Mouse (Mus musculus): ENCODE results near the gene Pold1. TPM values are rescaled to one million over a fixed set of nuclear protein-coding genes. Genes with fewer than 3 reads are reported as not detected.
A peak's percentile ranks its signal among the peaks of the same experiment; 100 is the strongest.

Pold1 gene
- total RNA-seq, 1 experiment = 108 TPM

DNA sequence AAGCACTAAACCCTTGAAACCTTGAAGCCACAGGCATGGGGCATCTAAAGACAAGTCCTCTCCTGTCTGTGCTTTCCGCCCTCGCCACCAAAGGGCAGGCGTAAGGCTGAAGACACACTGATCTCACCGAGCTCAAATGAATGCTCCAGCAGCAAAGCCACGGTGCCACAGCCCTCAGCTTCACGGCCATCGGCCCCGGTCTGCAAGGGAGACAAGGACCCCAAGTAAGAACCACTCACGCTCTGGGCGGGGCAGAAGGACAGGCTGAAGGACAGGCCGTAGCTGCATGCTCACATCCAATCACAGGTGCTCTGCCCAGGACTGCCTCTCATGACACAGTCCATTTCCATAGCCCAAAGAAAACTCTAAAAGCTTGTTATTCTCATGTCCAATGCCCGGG, 54.0 kb downstream of the Pold1 start:
- Histone ChIP-seq H3K27ac (ENCODE audit: insufficient read depth, low read depth, low read length, poor library complexity, severe bottlenecking) (no peak overlapping the region), H3K4me1 (ENCODE audit: control insufficient read depth in 2 of 2, insufficient read depth in 2 of 2, low read length in 2 of 2, poor library complexity in 1 of 2) (peaks cover 2 to 13% of the 10 kb centered on the region in 2 experiments; a peak in 3 of 4 replicates), H3K9ac (ENCODE audit: insufficient read depth, low read depth, low read length, poor library complexity, severe bottlenecking) (no peak overlapping the region), H3K9me3 (ENCODE audit: control insufficient read depth, insufficient read depth, low read depth, low read length) (no peaks in the 10 kb centered on the region), H3K4me3 (ENCODE audit: insufficient read depth in 1 of 2, low read depth in 1 of 2, low read length in 2 of 2, poor library complexity in 1 of 2, severe bottlenecking in 1 of 2) (0 out of 4 replicates have a peak overlapping the region, but pooled peaks of 1 of the 2 experiments have one; percentile 5), H3K36me3 (ENCODE audit: control insufficient read depth, insufficient read depth, low read length, poor library complexity, severe bottlenecking) (peaks cover 31% of the 10 kb centered on the region; the same call in 1 of the 2 replicates)
- TF ChIP-seq MAFK (IDR thresholded peaks at IDR 0.05; ENCODE audit: insufficient read depth, low read depth, low read length) (no peak), CHD2 (IDR thresholded peaks at IDR 0.05; ENCODE audit: low read depth, low read length) (no peak), ZC3H11A (IDR thresholded peaks at IDR 0.05; ENCODE audit: borderline replicate concordance, low read depth, low read length) (no peak), ZNF384 (IDR thresholded peaks at IDR 0.05; ENCODE audit: low read depth, low read length) (no peak), HCFC1 (IDR thresholded peaks at IDR 0.05; ENCODE audit: borderline replicate concordance, insufficient read depth, low read length) (no peak)
- in situ Hi-C loops (cut with MboI; ENCODE audit: low sequenced_read_pairs in 2 of 2, unreplicated experiment in 2 of 2) = no loop called here
- DNase-seq (ENCODE audit: low read depth, low spot score) = no peak

DNA sequence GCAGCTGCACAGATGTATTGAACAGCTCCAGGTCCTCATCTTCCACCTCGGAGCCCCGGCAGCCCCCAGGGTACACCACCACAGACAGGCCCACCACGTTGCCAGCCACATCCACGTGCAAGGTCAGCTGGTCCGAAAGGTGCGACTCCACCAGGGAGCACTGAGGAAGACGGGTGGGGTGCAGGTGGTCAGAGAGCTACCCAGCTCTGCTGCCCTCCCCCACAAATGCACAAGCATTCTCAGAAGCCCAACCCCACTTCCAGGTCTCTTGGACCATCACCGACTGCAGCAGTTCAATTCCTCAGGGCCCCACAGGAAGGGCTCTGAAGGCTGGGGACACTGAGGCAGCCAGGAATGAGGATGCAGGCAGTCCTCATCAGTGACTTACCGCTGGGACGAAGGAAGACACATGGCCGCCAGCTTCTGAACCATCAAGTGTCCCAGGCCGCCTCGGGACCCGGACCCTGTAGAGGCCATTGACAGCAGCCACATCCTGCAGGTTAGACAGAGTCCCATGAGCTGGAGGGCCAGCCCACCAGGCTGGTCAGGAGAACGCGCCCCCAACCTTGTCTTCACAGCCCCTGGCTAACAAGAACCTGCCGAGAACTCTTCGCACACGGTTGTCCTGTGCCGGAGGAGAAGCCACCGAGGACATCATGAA, 56.4 kb downstream of the Pold1 start:
- no peak for DNase-seq (ENCODE audit: low read depth, low spot score)
- peaks cover 42% of the 10 kb centered on the region; the same call in 1 of the 2 replicates for H3K36me3 ChIP-seq (ENCODE audit: control insufficient read depth, insufficient read depth, low read length, poor library complexity, severe bottlenecking)

DNA sequence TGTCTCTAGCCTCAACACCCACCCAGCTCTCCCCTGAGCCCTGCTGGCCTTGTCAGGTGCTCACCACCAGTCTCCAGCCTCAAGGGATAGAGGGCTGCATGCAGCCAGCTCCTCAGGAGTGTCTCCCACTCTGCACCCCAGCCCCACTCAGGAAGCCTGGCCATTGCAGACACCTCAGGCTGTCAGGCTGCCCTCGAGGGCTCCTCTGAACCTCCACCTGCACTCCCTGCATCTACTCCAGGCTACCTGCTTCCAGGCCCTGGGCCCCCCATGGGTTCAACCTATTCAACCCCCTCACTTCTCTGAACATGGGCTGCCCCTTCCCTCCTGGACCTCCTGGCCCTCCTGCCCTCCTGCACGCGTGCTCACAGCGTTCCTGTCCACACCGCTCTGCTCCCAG, 57.3 kb downstream of the Pold1 start:
- TF ChIP-seq ZC3H11A (IDR thresholded peaks at IDR 0.05; ENCODE audit: borderline replicate concordance, low read depth, low read length) (no peak), ZNF384 (IDR thresholded peaks at IDR 0.05; ENCODE audit: low read depth, low read length) (no peak), CHD2 (IDR thresholded peaks at IDR 0.05; ENCODE audit: low read depth, low read length) (no peak), MAFK (IDR thresholded peaks at IDR 0.05; ENCODE audit: insufficient read depth, low read depth, low read length) (no peak), HCFC1 (IDR thresholded peaks at IDR 0.05; ENCODE audit: borderline replicate concordance, insufficient read depth, low read length) (no peak)
- Histone ChIP-seq H3K4me1 (ENCODE audit: control insufficient read depth in 2 of 2, insufficient read depth in 2 of 2, low read length in 2 of 2, poor library complexity in 1 of 2) (peaks cover 0 to 13% of the 10 kb centered on the region in 2 experiments; a peak in 2 of 4 replicates), H3K4me3 (ENCODE audit: insufficient read depth in 1 of 2, low read depth in 1 of 2, low read length in 2 of 2, poor library complexity in 1 of 2, severe bottlenecking in 1 of 2) (no peak overlapping the region), H3K9ac (ENCODE audit: insufficient read depth, low read depth, low read length, poor library complexity, severe bottlenecking) (no peak overlapping the region), H3K36me3 (ENCODE audit: control insufficient read depth, insufficient read depth, low read length, poor library complexity, severe bottlenecking) (peaks cover 42% of the 10 kb centered on the region; the same call in 1 of the 2 replicates), H3K27ac (ENCODE audit: insufficient read depth, low read depth, low read length, poor library complexity, severe bottlenecking) (no peak overlapping the region), H3K9me3 (ENCODE audit: control insufficient read depth, insufficient read depth, low read depth, low read length) (no peaks in the 10 kb centered on the region)
- no peak for DNase-seq (ENCODE audit: low read depth, low spot score)
- in situ Hi-C loops (cut with MboI; ENCODE audit: low sequenced_read_pairs in 2 of 2, unreplicated experiment in 2 of 2) = no loop called here

More for the DNA sequence above, 56.4 kb downstream of the Pold1 start:
- in situ Hi-C loops (cut with MboI; ENCODE audit: low sequenced_read_pairs in 2 of 2, unreplicated experiment in 2 of 2) = no loop called here
- no peaks in the 10 kb centered on the region for H3K9me3 ChIP-seq (ENCODE audit: control insufficient read depth, insufficient read depth, low read depth, low read length)
- no peak overlapping the region for H3K4me3 ChIP-seq (ENCODE audit: insufficient read depth in 1 of 2, low read depth in 1 of 2, low read length in 2 of 2, poor library complexity in 1 of 2, severe bottlenecking in 1 of 2)
- H3K4me1 ChIP-seq (ENCODE audit: control insufficient read depth in 2 of 2, insufficient read depth in 2 of 2, low read length in 2 of 2, poor library complexity in 1 of 2) = peaks cover under 1 to 4% of the 10 kb centered on the region in 2 experiments; a peak in 3 of 4 replicates
- TF ChIP-seq CHD2 (IDR thresholded peaks at IDR 0.05; ENCODE audit: low read depth, low read length) (no peak), ZC3H11A (IDR thresholded peaks at IDR 0.05; ENCODE audit: borderline replicate concordance, low read depth, low read length) (no peak), ZNF384 (IDR thresholded peaks at IDR 0.05; ENCODE audit: low read depth, low read length) (no peak), HCFC1 (IDR thresholded peaks at IDR 0.05; ENCODE audit: borderline replicate concordance, insufficient read depth, low read length) (no peak), MAFK (IDR thresholded peaks at IDR 0.05; ENCODE audit: insufficient read depth, low read depth, low read length) (no peak)
- no peak overlapping the region for H3K27ac ChIP-seq (ENCODE audit: insufficient read depth, low read depth, low read length, poor library complexity, severe bottlenecking)
- H3K9ac ChIP-seq (ENCODE audit: insufficient read depth, low read depth, low read length, poor library complexity, severe bottlenecking) = no peak overlapping the region

DNA sequence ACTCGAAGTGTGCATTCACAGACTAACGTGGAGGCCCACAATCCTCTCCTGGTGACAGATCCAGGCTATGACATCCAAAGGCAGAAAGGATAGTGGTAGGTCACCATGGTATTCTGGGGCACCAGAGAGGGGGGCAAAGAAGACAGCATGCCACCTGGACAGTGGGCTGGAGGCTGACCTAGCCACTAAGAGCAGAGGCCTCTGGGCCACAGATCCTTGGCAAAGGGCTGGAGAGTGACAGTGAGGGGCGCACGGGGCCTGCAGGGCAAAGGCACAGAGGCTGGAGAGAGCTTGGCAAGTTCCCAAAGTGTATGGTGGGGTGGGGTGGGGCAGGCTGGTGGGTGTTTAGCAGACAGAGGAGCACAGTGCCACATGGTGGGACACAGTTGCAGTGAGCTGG, 58.4 kb downstream of the Pold1 start:
- Histone ChIP-seq H3K4me1 (ENCODE audit: control insufficient read depth in 2 of 2, insufficient read depth in 2 of 2, low read length in 2 of 2, poor library complexity in 1 of 2) (peaks cover 0 to 15% of the 10 kb centered on the region in 2 experiments; a peak in 2 of 4 replicates), H3K36me3 (ENCODE audit: control insufficient read depth, insufficient read depth, low read length, poor library complexity, severe bottlenecking) (peaks cover 42% of the 10 kb centered on the region; the same call in 1 of the 2 replicates), H3K4me3 (ENCODE audit: insufficient read depth in 1 of 2, low read depth in 1 of 2, low read length in 2 of 2, poor library complexity in 1 of 2, severe bottlenecking in 1 of 2) (no peak overlapping the region), H3K9ac (ENCODE audit: insufficient read depth, low read depth, low read length, poor library complexity, severe bottlenecking) (no peak overlapping the region), H3K27ac (ENCODE audit: insufficient read depth, low read depth, low read length, poor library complexity, severe bottlenecking) (no peak overlapping the region), H3K9me3 (ENCODE audit: control insufficient read depth, insufficient read depth, low read depth, low read length) (no peaks in the 10 kb centered on the region)
- in situ Hi-C loops (cut with MboI; ENCODE audit: low sequenced_read_pairs in 2 of 2, unreplicated experiment in 2 of 2) = no loop called here
- DNase-seq (ENCODE audit: low read depth, low spot score) = no peak
- TF ChIP-seq CHD2 (IDR thresholded peaks at IDR 0.05; ENCODE audit: low read depth, low read length) (no peak), ZNF384 (IDR thresholded peaks at IDR 0.05; ENCODE audit: low read depth, low read length) (no peak), HCFC1 (IDR thresholded peaks at IDR 0.05; ENCODE audit: borderline replicate concordance, insufficient read depth, low read length) (no peak), MAFK (IDR thresholded peaks at IDR 0.05; ENCODE audit: insufficient read depth, low read depth, low read length) (no peak), ZC3H11A (IDR thresholded peaks at IDR 0.05; ENCODE audit: borderline replicate concordance, low read depth, low read length) (no peak)
